Mouse (Mus musculus) hindbrain, embryonic 14.5 days (tissue): ENCODE measurements at regions not wholly inside any gene's neighbourhood (a gene's known extent, or its start where the extent isn't known, plus 50 kb on each side); places are given as distances from the start of the nearest gene placed in this dataset.

Source experiments
- ATAC-seq: fragments of 200-750 bp; cut with Nextera tagmentation; 2 replicates; pipeline ENCODE4 v1.8.0; 2017; ENCODE audit warnings: moderate number of reproducible peaks, mild to moderate bottlenecking, moderate TSS enrichment, moderate library complexity; ENCODE audit not compliant: low FRiP score
- DNase-seq: peaks from one replicate; pipeline ENCODE4 v3.0.0-alpha.2; 2015; ENCODE audit warnings: low spot score
- H3K27ac ChIP-seq: fragments of 300-500 bp; sonication (generic); 2 replicates; pipeline ENCODE4 v1.5.1; 2014; ENCODE audit warnings: mild to moderate bottlenecking, moderate library complexity
- H3K27me3 ChIP-seq: fragments of 300-500 bp; sonication (generic); 2 replicates; pipeline ENCODE4 v1.6.1; 2014; ENCODE audit warnings: mild to moderate bottlenecking, low read length, mixed read lengths; ENCODE audit not compliant: control insufficient read depth, insufficient read depth
- H3K36me3 ChIP-seq: fragments of 300-500 bp; sonication (generic); replicated peaks from 2 replicates; pipeline ENCODE4 v1.6.1; 2014; ENCODE audit not compliant: control insufficient read depth, insufficient read depth
- H3K4me1 ChIP-seq: fragments of 300-500 bp; sonication (generic); replicated peaks from 2 replicates; pipeline ENCODE4 v1.6.1; 2014; ENCODE audit warnings: antibody characterized with exemption, low read length, mixed read lengths; ENCODE audit not compliant: control insufficient read depth, insufficient read depth
- H3K4me2 ChIP-seq: fragments of 300-500 bp; sonication (generic); replicated peaks from 2 replicates; pipeline ENCODE4 v1.6.1; 2014; ENCODE audit warnings: mild to moderate bottlenecking, moderate library complexity
- H3K4me3 ChIP-seq: fragments of 300-500 bp; sonication (generic); replicated peaks from 2 replicates; pipeline ENCODE4 v1.5.1; 2014; ENCODE audit warnings: mild to moderate bottlenecking, low read length
- H3K9ac ChIP-seq: fragments of 300-500 bp; sonication (generic); 2 replicates; pipeline ENCODE4 v1.6.1; 2014
- H3K9me3 ChIP-seq: fragments of 300-500 bp; sonication (generic); 2 replicates; pipeline ENCODE4 v1.6.1; 2016; ENCODE audit warnings: low read length; ENCODE audit not compliant: control insufficient read depth
- WGBS: fragments of 180-500 bp; shearing (Covaris S2); extraction: QIAGEN DNeasy Blood & Tissue Kit; methylation state at CpG from one replicate; pipeline ENCODE4 v1.1.7; 2014; 5-methylcytosine and 5-hydroxymethylcytosine counted together

DNA sequence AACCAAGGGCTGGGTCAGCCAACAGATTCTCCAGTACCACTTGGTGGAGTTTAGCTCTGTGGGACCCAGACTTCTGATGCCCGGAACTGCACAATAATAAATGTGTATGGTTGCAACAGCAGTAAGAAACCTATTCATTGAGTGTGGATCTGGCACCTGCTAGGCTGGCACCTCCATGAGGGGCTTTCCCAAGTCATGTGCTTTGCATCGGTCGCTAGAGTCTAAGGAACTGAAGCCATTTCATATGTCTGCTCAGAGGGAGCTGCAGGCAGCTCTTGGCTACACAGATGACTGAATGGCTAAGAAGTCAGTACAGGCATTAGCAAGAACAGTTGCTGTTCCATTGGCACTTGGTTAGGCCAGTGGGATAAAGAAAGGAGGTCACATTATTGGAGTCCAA is 65.6 kb upstream of the Bcl6 start:
- H3K36me3 ChIP-seq: no peaks in the 10 kb centered on the region
- no peak overlapping the region for H3K27ac ChIP-seq
- no peak overlapping the region for H3K4me2 ChIP-seq
- WGBS: 93% methylated on average over 3 of the region's 3 CpGs
- no peaks in the 10 kb centered on the region for H3K4me1 ChIP-seq
- no peak overlapping the region for H3K4me3 ChIP-seq
- no peaks in the 10 kb centered on the region for H3K9me3 ChIP-seq
- no peaks in the 10 kb centered on the region for H3K27me3 ChIP-seq
- no peak for DNase-seq
- ATAC-seq: no peak
- H3K9ac ChIP-seq: no peak overlapping the region

DNA sequence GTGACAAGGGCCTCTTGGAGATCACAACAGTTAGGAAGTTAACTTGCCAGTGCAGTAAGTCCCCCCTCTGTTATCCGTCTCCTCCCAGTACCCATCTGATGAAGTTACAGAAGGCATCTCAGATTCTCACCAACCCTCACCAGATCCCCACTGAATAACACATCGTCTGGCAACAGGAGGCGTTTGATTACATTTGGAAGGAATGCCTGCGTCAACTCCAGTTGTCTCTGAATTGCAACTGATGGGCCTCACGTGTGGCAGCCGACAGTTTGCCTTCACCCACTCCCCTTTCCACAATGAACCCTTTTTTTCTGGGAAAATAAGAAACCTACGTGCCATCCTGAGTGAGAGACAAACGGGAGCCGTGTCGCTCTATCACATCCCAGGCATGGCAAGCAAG is 64.8 kb upstream of the Bcl6 start:
- no peaks in the 10 kb centered on the region for H3K4me1 ChIP-seq
- H3K27ac ChIP-seq: no peak overlapping the region
- no peak overlapping the region for H3K4me3 ChIP-seq
- no peaks in the 10 kb centered on the region for H3K27me3 ChIP-seq
- no peaks in the 10 kb centered on the region for H3K36me3 ChIP-seq
- ATAC-seq: no peak
- H3K4me2 ChIP-seq: no peak overlapping the region
- no peak for DNase-seq
- no peak overlapping the region for H3K9ac ChIP-seq
- no peaks in the 10 kb centered on the region for H3K9me3 ChIP-seq
- 82% methylated on average over 10 of the region's 10 CpGs for WGBS

DNA sequence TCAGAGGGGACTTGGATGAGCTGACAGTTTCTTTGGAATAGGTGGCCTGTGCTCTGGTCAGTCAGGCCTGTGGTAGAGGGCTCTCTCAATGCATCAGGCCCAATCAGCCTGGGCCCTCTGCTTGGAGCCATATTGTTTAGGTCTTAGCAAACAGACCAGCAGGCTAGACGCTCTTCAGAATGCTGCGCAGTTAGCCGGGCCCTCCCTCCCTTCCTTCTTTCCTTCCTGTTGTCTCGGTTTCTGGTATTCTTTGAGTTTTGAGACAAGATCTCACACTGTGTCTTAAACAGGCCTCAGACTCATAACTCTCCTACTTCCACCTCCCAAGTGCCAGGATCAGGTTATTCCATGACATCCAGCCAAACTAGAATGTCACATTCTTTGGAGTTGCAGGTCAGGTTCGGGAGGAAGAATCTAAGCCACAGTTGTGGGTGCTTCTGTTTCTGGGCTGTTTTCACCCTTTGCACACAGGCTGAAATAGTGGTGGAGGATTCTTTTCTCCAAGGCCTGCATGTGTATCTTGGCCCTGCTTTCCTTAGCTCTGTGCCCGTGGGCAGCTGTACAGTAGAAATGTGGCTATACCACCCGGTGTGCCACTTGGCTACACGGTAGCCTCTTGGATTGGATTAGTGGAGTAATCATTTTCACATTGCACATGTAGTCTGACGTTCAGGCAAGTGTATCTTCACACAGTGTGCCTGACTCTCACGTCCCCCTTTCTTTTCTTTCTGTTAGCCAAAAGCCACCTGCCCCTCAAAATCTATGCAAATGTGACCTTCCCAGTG is 62.4 kb upstream of the Bcl6 start:
- no peak for DNase-seq
- no peak overlapping the region for H3K27ac ChIP-seq
- H3K36me3 ChIP-seq: no peaks in the 10 kb centered on the region
- H3K9me3 ChIP-seq: no peaks in the 10 kb centered on the region
- 86% methylated on average over 10 of the region's 10 CpGs for WGBS
- no peak for ATAC-seq
- no peaks in the 10 kb centered on the region for H3K27me3 ChIP-seq
- H3K9ac ChIP-seq: no peak overlapping the region
- no peaks in the 10 kb centered on the region for H3K4me1 ChIP-seq
- H3K4me3 ChIP-seq: no peak overlapping the region
- H3K4me2 ChIP-seq: no peak overlapping the region

DNA sequence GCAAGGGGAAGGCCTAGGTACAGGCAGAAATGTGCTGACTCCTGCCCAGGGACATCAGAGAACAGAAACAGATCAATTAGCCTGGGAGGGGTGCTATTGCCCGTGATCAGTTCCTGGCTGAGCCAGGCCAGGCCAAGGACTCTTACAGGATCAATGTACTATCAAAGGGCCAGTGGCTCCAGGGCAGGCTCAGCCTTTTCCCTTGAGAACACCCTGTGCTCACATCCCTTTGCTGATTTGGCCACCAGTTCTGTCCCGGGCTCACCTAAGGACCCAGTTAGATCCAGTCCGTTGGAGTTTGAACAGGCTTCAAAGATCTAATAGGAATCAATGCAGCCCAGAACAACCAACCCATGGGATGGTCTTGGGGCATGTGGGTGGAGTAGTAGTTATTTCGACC is 55.1 kb upstream of the Bcl6 start:
- 87% methylated on average over 4 of the region's 4 CpGs for WGBS
- ATAC-seq (no peak), DNase-seq (no peak)
- Histone ChIP-seq H3K4me3 (no peak overlapping the region), H3K4me2 (no peak overlapping the region), H3K27me3 (no peaks in the 10 kb centered on the region), H3K36me3 (no peaks in the 10 kb centered on the region), H3K27ac (no peak overlapping the region), H3K4me1 (no peaks in the 10 kb centered on the region), H3K9me3 (no peaks in the 10 kb centered on the region), H3K9ac (no peak overlapping the region)

DNA sequence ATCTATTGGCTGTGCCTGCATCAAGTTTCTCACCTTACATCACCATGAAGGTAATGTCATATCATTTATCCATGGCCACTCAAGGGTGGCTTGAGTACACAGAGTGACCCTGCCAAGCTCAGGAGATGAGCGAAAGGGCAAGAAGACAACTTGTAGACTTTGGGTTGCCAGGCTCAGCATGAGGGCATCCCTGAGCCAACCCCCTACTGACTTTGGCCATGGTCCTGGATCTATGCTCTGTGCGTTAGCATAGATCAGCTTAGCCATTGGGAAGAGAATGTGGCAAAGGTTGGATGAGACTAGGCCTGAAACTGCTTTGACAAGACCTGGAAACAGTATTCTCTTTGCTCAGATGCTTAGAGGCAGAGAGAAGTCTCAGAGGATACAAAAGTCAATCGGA is 54.3 kb upstream of the Bcl6 start:
- WGBS: 82% methylated on average over 3 of the region's 3 CpGs
- H3K9ac ChIP-seq: no peak overlapping the region
- no peak overlapping the region for H3K4me2 ChIP-seq
- no peak for DNase-seq
- no peaks in the 10 kb centered on the region for H3K4me1 ChIP-seq
- no peak overlapping the region for H3K27ac ChIP-seq
- H3K36me3 ChIP-seq: no peaks in the 10 kb centered on the region
- H3K9me3 ChIP-seq: no peaks in the 10 kb centered on the region
- no peak for ATAC-seq
- no peaks in the 10 kb centered on the region for H3K27me3 ChIP-seq
- H3K4me3 ChIP-seq: no peak overlapping the region

DNA sequence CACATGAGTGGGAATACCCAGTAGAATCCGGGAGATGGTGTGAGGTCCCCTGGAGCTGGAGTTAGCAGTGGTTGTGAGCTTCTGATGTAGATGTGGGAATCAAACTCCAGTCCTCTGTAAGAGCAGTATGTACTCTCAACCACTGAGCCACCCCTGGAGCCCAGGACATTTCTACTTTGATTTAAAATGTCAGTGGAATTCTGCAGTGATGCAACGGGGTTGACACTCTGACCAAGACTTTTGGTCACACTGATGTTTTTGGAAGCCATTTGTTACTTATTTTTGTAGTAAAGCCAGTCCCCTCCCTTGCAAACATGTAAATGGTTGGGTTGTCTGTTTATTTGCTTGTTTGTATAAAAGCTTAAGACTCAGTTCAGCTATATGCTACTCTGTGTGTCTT is 53.6 kb upstream of the Bcl6 start:
- Histone ChIP-seq H3K4me1 (no peaks in the 10 kb centered on the region), H3K36me3 (no peaks in the 10 kb centered on the region), H3K9ac (no peak overlapping the region), H3K27me3 (no peaks in the 10 kb centered on the region), H3K4me2 (no peak overlapping the region), H3K4me3 (no peak overlapping the region), H3K27ac (no peak overlapping the region), H3K9me3 (no peaks in the 10 kb centered on the region)
- WGBS: 90% methylated on average over 2 of the region's 2 CpGs
- ATAC-seq (no peak), DNase-seq (no peak)

DNA sequence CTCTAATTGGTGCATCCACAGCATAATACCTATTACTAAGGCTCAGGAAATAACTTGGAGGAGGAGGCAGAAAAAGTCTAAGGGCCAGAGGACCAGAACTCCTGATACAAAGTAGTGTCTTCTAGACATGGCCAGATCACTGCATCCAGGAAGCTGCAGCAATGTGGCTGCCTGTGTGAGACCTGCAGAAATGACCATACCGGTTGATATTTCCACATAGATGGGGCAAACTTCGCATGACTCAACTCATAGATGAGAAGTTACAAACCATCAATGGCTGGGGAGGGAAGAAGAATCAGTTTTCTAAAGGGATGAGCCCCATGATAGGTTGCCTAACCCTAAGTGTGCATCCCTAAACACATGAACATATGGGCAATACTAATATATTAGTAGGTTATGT is 52.8 kb upstream of the Bcl6 start:
- H3K9me3 ChIP-seq: no peaks in the 10 kb centered on the region
- DNase-seq (no peak), ATAC-seq (no peak)
- no peak overlapping the region for H3K27ac ChIP-seq
- no peak overlapping the region for H3K9ac ChIP-seq
- no peak overlapping the region for H3K4me2 ChIP-seq
- H3K4me1 ChIP-seq: no peaks in the 10 kb centered on the region
- no peaks in the 10 kb centered on the region for H3K27me3 ChIP-seq
- H3K36me3 ChIP-seq: no peaks in the 10 kb centered on the region
- H3K4me3 ChIP-seq: no peak overlapping the region
- 92% methylated on average over 2 of the region's 2 CpGs for WGBS

DNA sequence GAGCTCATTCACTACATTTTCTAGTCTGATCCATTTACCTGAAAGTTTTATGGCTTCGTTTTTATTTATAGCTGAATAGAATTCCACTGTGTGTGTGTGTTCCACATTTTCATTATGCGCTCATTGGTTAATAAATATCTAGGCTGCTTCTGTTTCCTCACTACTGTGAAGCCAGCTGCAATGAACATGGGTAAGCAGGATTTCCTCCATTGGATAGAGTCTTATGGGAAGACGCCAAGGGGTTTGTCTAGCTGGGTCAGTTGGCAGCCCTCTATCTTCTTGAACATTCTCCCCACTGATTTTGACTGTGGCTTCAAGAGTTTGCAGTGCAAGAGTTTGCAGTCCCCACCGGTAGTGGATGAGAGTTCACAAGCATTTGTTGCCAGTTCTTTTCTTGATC is 51.1 kb upstream of the Bcl6 start:
- Histone ChIP-seq H3K27ac (no peak overlapping the region), H3K9ac (no peak overlapping the region), H3K36me3 (no peaks in the 10 kb centered on the region), H3K4me1 (no peaks in the 10 kb centered on the region), H3K27me3 (no peaks in the 10 kb centered on the region), H3K4me3 (no peak overlapping the region), H3K4me2 (no peak overlapping the region), H3K9me3 (no peaks in the 10 kb centered on the region)
- WGBS: 92% methylated on average over 4 of the region's 4 CpGs
- DNase-seq (no peak), ATAC-seq (no peak)
